Mouse (Mus musculus) cerebellum, adult 9-11 months (tissue): ENCODE measurements at regions not wholly inside any gene's neighbourhood (a gene's known extent, or its start where the extent isn't known, plus 50 kb on each side); places are given as distances from the start of the nearest gene placed in this dataset.

Experiments used
- DNase-seq: peaks from one replicate; pipeline ENCODE4 v3.0.0; 2022

- peak; percentile 36 for DNase-seq
Measured at GRCm38 (mm10) chr11:71886771-71887170, 137.1 kb downstream of the Wscd1 start.

DNA sequence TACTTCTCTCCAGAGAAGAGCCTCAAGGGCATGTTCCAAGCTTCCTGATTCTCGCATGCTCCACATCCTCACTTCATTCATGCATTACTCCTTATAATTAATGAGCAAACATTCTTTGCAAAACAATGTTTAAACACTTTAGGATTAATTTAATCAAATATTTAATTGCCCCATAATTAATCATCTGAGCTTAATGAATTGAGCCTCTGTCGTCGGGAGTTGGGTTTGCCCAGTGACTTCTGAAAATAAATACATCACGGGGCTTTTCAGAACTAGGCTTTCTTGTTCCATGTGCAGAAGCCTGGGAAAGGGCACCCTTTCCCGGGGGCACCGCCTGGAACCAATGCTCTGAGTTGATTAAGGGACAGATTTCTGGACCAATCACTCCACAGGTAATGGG is 135.1 kb downstream of the Wscd1 start:
- DNase-seq: no peak

DNA sequence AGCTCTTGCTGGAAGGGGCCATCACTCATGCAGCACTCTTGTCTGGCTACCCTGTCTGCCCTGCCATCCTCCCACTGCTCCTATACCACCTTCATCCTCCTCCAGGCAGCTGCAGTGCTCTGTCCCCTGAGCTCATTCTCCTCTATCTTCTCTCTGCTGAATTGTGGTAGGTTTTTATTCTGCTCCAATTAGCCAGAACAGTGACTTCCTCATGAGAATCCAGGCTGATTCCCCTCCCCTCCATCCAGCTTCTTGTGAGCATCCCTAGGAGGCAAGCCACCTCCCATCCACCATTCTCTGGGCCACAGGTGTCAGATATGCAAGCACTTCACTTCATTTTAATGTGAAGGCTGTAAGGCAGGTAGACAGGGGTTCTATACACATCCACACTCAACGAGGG is 132.1 kb downstream of the Wscd1 start:
- DNase-seq: no peak

DNA sequence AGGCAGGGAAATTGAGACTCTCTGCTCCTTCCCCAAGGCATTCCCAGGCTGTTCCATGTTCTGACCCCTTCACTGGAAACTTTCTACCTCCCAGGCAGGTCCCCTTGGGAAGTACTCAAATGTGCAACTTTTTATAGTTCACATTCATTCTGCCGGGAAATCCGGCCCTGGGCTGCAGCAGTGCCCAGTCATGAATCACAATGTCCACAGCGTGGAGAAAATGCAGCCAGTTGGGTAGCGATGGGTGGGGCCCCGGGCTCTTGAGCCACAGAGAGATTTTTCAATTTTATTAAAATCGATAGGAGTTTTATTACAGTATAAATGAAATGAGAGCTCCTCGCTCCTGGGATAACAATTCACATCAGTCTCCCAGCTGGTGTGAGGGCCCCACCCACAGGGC is 121.6 kb downstream of the Wscd1 start:
- no peak for DNase-seq

DNA sequence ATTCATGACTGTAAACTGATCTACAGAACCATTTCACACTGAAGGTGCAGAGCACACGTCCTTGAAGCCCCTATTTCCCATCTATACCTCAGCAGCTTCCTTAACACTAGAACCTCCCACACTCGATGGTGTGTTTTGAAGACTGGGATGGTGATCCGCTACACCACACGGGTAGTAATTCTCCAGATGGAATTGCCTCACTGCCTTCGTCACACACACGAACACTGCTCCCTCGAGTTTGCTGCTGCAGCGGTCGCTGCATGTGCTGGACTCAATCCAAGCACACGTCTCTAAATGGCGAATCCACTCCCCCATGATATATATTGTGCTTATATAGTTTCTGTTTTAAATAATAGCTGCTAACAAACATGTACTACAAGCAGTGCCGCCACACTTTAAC is 117.0 kb downstream of the Wscd1 start:
- no peak for DNase-seq

- peak; percentile 17 for DNase-seq
Measured at GRCm38 (mm10) chr11:71857926-71858325, 108.2 kb downstream of the Wscd1 start.

GRCm38 (mm10) chr11:71855557-71855956 is 105.8 kb downstream of the Wscd1 start:
- DNase-seq: no peak

DNA sequence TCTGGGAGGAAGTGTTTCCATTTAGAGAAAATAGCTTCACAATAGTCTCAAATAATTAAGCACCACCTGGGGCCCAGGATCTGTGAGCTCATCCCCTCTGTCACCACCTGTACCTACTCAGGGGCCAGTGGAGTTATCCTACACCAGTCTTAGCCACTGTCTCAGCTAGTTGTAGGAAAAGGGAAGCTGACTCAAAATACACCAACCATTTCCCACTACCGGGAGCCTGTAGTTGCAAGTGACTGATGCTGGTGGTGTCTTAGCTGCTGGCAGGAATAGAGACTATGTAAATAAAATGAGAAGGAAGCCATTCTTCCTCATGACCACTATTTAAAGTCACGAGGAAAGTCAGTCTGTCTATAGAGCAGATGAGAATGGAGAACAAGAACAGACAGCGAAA is 105.3 kb downstream of the Wscd1 start:
- DNase-seq: no peak

DNA sequence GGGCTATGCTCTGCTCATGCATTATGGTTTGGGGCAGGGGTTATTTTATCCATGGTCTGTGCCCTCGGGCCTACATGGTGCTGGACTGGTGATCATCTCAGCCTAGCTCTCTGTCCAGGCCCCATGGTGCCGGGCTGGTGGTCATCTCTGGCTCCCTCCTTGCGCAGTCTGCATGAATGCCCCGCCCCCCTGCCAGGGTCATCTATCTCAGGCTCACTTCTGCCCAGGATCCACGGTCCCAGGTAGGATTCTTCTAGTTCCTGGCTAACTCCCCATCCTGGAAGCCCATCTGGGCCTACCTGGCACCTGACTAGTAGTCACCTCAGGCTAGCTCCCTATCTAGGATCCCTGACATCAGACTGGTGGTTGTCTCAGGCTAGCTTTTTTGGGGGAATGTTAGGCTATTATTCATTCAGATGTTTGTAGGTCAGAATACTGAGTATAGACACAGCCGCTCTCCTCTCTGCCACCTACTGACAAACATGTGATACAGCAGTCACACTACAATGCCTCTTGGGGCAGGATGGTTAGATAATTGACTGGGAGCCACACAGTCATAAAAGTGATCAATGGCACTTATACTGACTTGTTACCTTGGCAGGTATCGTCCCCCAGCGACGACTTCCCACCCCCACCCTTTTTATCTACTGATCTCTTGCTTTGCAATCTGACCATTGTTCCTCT is 98.1 kb downstream of the Wscd1 start:
- DNase-seq: peak; percentile 37

DNA sequence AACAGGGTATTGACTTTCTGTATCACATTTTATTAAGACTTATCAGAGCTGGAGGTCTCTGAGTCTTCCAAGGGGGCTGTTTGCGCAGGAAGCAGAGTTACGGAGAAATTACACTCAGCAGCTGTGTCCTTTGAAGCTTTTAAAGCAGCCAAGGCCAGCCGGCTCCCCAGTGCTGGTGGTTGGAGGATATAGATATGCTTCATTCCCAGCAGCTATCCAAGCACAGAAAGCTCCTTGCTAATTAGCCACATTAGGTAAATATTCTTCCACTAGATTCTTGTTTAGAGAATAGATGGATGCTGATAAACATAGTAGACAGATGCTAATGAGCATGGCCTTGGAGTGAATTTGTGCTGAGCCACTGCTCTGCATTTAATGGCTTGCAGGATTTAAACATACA is 96.8 kb downstream of the Wscd1 start:
- DNase-seq: no peak

GRCm38 (mm10) chr11:71840635-71841443 is 91.1 kb downstream of the Wscd1 start:
- no peak for DNase-seq
